In genomic region chr1:127248433-127248832, GRCm38 (mm10) we compare ENCODE assay signal across 16 mouse cellular contexts. TPM values are rescaled to one million over a fixed set of nuclear protein-coding genes. Genes with fewer than 3 reads are reported as not detected.
DNase-seq lines count a peak whose midpoint lies in the region; ATAC-seq lines count a peak whose summit lies in the region.
"Had no signal": no experiment of that assay in that cellular context is flagged by ENCODE, and none has a peak within 500 bp of the region (broad histone marks: within the 10 kb centered on the region; RNA-seq: fewer than 3 reads in every experiment).

No protein-coding gene starts in this region.

- peaks cover 7% of the 10 kb centered on the region for H3K36me3 ChIP-seq in kidney, embryonic 16.5 days (ENCODE audit: insufficient read depth, low read length)
- peaks cover 3% of the 10 kb centered on the region; the same call in 1 of the 2 replicates for H3K36me3 ChIP-seq in stomach, embryonic 16.5 days (ENCODE audit: control insufficient read depth, insufficient read depth, low read length)

- H3K4me3 ChIP-seq in kidney, embryonic 16.5 days (ENCODE audit: low read length): no peak overlapping the region
- no peak overlapping the region for H3K4me3 ChIP-seq in stomach, embryonic 16.5 days (replicated peaks; ENCODE audit: low read length)
- H3K4me3 ChIP-seq: forebrain, embryonic 10.5 days; limb, embryonic 15.5 days; megakaryocyte, embryonic 14.5 days had no signal

- H3K9ac ChIP-seq in kidney, embryonic 16.5 days (replicated peaks; ENCODE audit: low read length): no peak overlapping the region
- H3K9ac ChIP-seq in stomach, embryonic 16.5 days (ENCODE audit: low read length): no peak overlapping the region
- H3K9ac ChIP-seq: limb, embryonic 15.5 days had no signal

- H3K9me3 ChIP-seq in kidney, embryonic 16.5 days (ENCODE audit: low read length): no peaks in the 10 kb centered on the region
- no peaks in the 10 kb centered on the region for H3K9me3 ChIP-seq in stomach, embryonic 16.5 days (replicated peaks; ENCODE audit: control insufficient read depth, low read length)
- H3K9me3 ChIP-seq: forebrain, embryonic 10.5 days; limb, embryonic 15.5 days; megakaryocyte, embryonic 14.5 days had no signal

- H3K27me3 ChIP-seq in kidney, embryonic 16.5 days (ENCODE audit: insufficient read depth, low read length): no peaks in the 10 kb centered on the region
- H3K27me3 ChIP-seq in stomach, embryonic 16.5 days (ENCODE audit: control insufficient read depth, insufficient read depth, low read length): no peaks in the 10 kb centered on the region
- H3K27me3 ChIP-seq: limb, embryonic 15.5 days; megakaryocyte, embryonic 14.5 days had no signal

- H3K27ac ChIP-seq in kidney, embryonic 16.5 days (ENCODE audit: low read length): no peak overlapping the region
- no peak overlapping the region; the same call in 1 of the 2 replicates for H3K27ac ChIP-seq in stomach, embryonic 16.5 days (ENCODE audit: low read length)
- H3K27ac ChIP-seq: forebrain, embryonic 10.5 days; limb, embryonic 15.5 days had no signal

- 62% methylated on average over 1 of the region's 1 CpGs for WGBS in kidney, embryonic 16.5 days
- 31% methylated on average over 1 of the region's 1 CpGs for WGBS in stomach, embryonic 16.5 days

- DNase-seq in kidney, adult 11 months: peak; percentile 36
- peak; percentile 76 for DNase-seq in kidney, adult 9 months
- peak; percentile 43 for DNase-seq in lung, postnatal 10 days
- no peak for DNase-seq in adrenal gland, postnatal 4 days (ENCODE audit: low spot score in 2 of 2)
- DNase-seq in spleen, postnatal 36 days (ENCODE audit: low spot score in 2 of 2): no peak
- DNase-seq: adrenal gland, postnatal 25 days; heart, postnatal 10 days; right cerebral cortex, adult 18-20 months; thymus, adult 2 months had no signal

- H3K4me1 ChIP-seq in kidney, embryonic 16.5 days (ENCODE audit: insufficient read depth, low read length): no peaks in the 10 kb centered on the region
- peaks cover 10% of the 10 kb centered on the region; the same call in 1 of the 2 replicates for H3K4me1 ChIP-seq in stomach, embryonic 16.5 days (ENCODE audit: control insufficient read depth, insufficient read depth, low read length)
- H3K4me1 ChIP-seq: forebrain, embryonic 10.5 days had no signal

- no peak overlapping the region for H3K4me2 ChIP-seq in kidney, embryonic 16.5 days (replicated peaks; ENCODE audit: low read depth, low read length)
- no peak overlapping the region for H3K4me2 ChIP-seq in stomach, embryonic 16.5 days (ENCODE audit: low read depth, low read length)
- H3K4me2 ChIP-seq: limb, embryonic 15.5 days had no signal

- ATAC-seq in kidney, embryonic 16.5 days (ENCODE audit: low FRiP score, low TSS enrichment): no peak; the same call in 1 of the 2 replicates
- ATAC-seq in stomach, embryonic 16.5 days (ENCODE audit: insufficient read depth, low FRiP score): peak; percentile 71; the same call in 1 of the 2 replicates
- ATAC-seq in erythroblast, adult 5-6 weeks (replicated peaks; ENCODE audit: low FRiP score, poor library complexity, severe bottlenecking): no peak
- ATAC-seq: hindbrain, embryonic 16.5 days had no signal

RNA-seq across cellular contexts. Expression of gene Mgat5, which starts 43.6 kb away (rescaled TPM):
- 8.1 and 9.7 TPM in 2 replicates for polyA plus RNA-seq in kidney, embryonic 16.5 days (2015; fragmentation: Nextera tagmentation; extraction: Ambion mirVana)
- 5.7 TPM in 2 replicates for polyA plus RNA-seq in stomach, embryonic 16.5 days (2015; fragmentation: Nextera tagmentation; extraction: Ambion mirVana)
- 10 to 100 TPM; 18.3 to 24.9 TPM for total RNA-seq in adrenal gland, postnatal 4 days (2021)
- total RNA-seq in erythroblast, adult 5-6 weeks (2015; ENCODE audit: low replicate concordance): 10.8 and 11.7 TPM in 2 replicates
- total RNA-seq in erythroblast, adult 5-6 weeks (2017; ENCODE audit: low replicate concordance): 6.8 and 9.4 TPM in 2 replicates

Comparison
In these comparisons a context has a peak if more than half of its experiments do, and no peak if none do; other contexts are left out.
1. DNase-seq: peak in kidney, adult 11 months (single experiment), kidney, adult 9 months (single experiment) and lung, postnatal 10 days (single experiment); none in adrenal gland, postnatal 4 days (0 of 2) and spleen, postnatal 36 days (0 of 2).